Mouse (Mus musculus) left cerebral cortex, adult 2 months (tissue): ENCODE measurements around the gene Rapgef2. TPM values are rescaled to one million over a fixed set of nuclear protein-coding genes. Genes with fewer than 3 reads are reported as not detected.

ENCODE experiments used
- DNase-seq, 2 experiments: peaks; one replicate each; pipeline ENCODE4 v3.0.0; 2021 to 2022; ENCODE audit warnings: low spot score in 2 of 2, mixed read lengths in 1 of 2; ENCODE audit errors: extremely low spot score in 1 of 2
- H3K27ac ChIP-seq: fragments of 200-600 bp; 2 replicates; pipeline ENCODE4 v1.8.1; 2022
- H3K4me3 ChIP-seq: fragments of 200-600 bp; 2 replicates; pipeline ENCODE4 v1.8.1; 2022
- CTCF ChIP-seq: fragments of 200-600 bp; IDR thresholded peaks from 2 replicates; pipeline ENCODE4 v1.8.1; 2022; ENCODE audit warnings: antibody characterized with exemption, mild to moderate bottlenecking, moderate library complexity
- intact Hi-C: fragments of 180-260 bp; cut with DNase I; formaldehyde crosslinking; loops from one replicate; pipeline ENCODE4 v1.15.1; 2025
- total RNA-seq, 2 experiments: library from RNA; stranded (reverse); gene quantifications; 2 replicates each; pipeline ENCODE4 v1.2.3; 2021

Gene Rapgef2
- total RNA-seq, 2 experiments from 2014 or later, result 122 to 130 TPM

DNA sequence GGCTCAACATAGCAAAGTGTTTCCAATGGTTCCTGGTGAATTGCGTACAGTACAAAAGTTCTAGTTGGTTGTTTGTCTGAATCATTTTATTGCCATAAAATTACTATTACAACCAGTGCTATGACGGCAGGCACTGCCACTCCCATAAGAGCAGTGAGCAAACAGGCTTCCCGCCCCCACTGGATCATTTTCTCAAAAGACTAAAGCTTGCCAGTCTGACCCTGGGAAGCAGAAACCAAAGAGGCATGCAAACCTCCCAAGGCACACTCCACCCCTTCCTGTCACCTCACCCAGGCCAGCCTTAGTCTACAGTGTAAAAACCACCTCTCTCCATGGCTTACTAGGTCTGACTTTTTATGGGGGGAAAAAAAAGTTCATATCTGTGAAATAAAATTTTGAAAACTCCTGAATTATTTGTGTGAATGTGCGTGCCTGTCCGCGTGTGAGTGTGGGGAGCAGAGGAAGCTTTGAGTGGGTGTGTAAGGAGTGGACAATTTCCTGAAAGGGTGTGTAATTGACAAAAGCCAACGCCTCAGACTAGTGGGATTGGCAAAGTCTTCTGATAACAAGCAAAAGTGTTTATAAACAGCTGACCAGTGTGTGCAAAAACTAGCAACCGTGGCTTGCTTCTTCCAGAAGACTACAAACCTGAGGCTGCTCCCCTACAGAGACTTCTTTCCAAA lies 92.1 kb downstream of the Rapgef2 start:
- no peak for TF ChIP-seq CTCF
- intact Hi-C loops, result no loop called here

DNA sequence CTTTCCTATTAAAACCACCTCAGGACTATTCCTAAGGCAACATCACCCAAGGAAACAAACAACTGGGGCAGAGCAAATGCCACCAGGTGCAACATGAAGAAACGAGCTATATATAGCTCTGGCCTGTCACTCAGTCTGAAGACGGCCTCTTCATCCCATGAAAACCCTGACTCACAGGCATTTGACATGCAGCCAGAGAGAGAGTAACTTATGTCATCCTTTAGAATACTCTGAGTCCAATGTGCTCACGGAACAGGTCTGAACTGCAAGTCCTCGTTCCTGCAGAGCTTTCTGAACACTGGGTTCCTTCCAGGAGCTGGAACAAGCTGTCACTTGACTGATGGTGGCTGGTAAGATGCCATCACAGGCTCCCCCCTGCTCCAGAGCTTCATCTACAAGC lies 93.3 kb downstream of the Rapgef2 start:
- H3K4me3 ChIP-seq, result no peak overlapping the region
- TF ChIP-seq CTCF, result no peak
- no peak for DNase-seq
- peak overlapping the region; percentile 51 for H3K27ac ChIP-seq
- intact Hi-C loops, result no loop called here

More for the DNA sequence above, 92.1 kb downstream of the Rapgef2 start:
- DNase-seq, result no peak
- Histone ChIP-seq H3K4me3 (no peak overlapping the region), H3K27ac (peak overlapping the region; percentile 51; the same call in 1 of the 2 replicates)

- Histone ChIP-seq H3K4me3 (no peak overlapping the region), H3K27ac (peak overlapping the region; percentile 51; the same call in 1 of the 2 replicates)
- no peak for DNase-seq
- intact Hi-C loops, result no loop called here
- TF ChIP-seq CTCF, result no peak
These were observed 94.3 kb downstream of the Rapgef2 start for GRCm38 (mm10) chr3:79191981-79192380.

- no peak for DNase-seq
- H3K27ac ChIP-seq, result no peak overlapping the region
- no peak overlapping the region for H3K4me3 ChIP-seq
- intact Hi-C loops, result no loop called here
- TF ChIP-seq CTCF, result no peak
These were observed 94.8 kb downstream of the Rapgef2 start for GRCm38 (mm10) chr3:79191471-79191870.

GRCm38 (mm10) chr3:79190377-79190776 lies 95.9 kb downstream of the Rapgef2 start:
- Histone ChIP-seq H3K4me3 (no peak overlapping the region), H3K27ac (no peak overlapping the region)
- no peak for TF ChIP-seq CTCF
- intact Hi-C loops, result no loop called here
- no peak for DNase-seq

- H3K4me3 ChIP-seq, result no peak overlapping the region
- no peak for TF ChIP-seq CTCF
- H3K27ac ChIP-seq, result no peak overlapping the region
- no peak for DNase-seq
- intact Hi-C loops, result no loop called here
These were observed 98.4 kb downstream of the Rapgef2 start for GRCm38 (mm10) chr3:79187912-79188311.

- no peak overlapping the region for H3K4me3 ChIP-seq
- H3K27ac ChIP-seq, result no peak overlapping the region
- DNase-seq, result no peak
- no peak for TF ChIP-seq CTCF
- intact Hi-C loops, result no loop called here
These were observed 104.0 kb downstream of the Rapgef2 start for GRCm38 (mm10) chr3:79182290-79182689.

GRCm38 (mm10) chr3:79181248-79181991 lies 104.9 kb downstream of the Rapgef2 start:
- intact Hi-C loops, result no loop called here
- DNase-seq, result no peak
- peak overlapping the region; percentile 64 for H3K27ac ChIP-seq
- H3K4me3 ChIP-seq, result peak overlapping the region; percentile 24
- no peak for TF ChIP-seq CTCF

DNA sequence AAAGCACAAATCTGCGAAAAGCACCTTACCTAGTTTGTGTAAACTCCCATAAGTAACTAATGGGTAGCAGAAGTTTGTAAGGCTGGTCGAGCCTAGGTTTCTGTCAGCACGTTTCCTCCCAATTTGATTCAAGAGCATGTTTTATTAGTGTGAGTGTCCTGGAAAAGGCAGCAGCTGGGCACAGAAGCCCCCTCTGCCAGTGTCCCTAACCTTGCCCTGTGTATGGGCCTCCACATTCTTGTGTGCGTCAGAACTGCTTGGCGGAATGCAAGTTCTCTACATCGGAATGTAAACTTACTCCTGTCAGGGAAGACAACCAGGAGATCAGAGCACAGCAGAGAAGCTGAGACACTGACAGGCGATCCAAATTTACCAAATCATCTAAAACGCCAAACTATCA lies 106.2 kb downstream of the Rapgef2 start:
- TF ChIP-seq CTCF, result no peak
- Histone ChIP-seq H3K4me3 (peak overlapping the region; percentile 6; the same call in 1 of the 2 replicates), H3K27ac (peak overlapping the region; percentile 16; the same call in 1 of the 2 replicates)
- intact Hi-C loops, result no loop called here
- DNase-seq, result no peak

GRCm38 (mm10) chr3:79179499-79180053 lies 106.7 kb downstream of the Rapgef2 start:
- no peak for DNase-seq

GRCm38 (mm10) chr3:79178708-79179107 lies 107.6 kb downstream of the Rapgef2 start:
- H3K4me3 ChIP-seq, result no peak overlapping the region
- intact Hi-C loops, result no loop called here
- TF ChIP-seq CTCF, result no peak; the same call in 1 of the 2 replicates
- DNase-seq, result no peak
- peak overlapping the region; percentile 56; the same call in 1 of the 2 replicates for H3K27ac ChIP-seq

More at GRCm38 (mm10) chr3:79179499-79180053, 106.7 kb downstream of the Rapgef2 start:
- H3K4me3 ChIP-seq, result no peak overlapping the region
- H3K27ac ChIP-seq, result peak overlapping the region; percentile 16; the same call in 1 of the 2 replicates
- TF ChIP-seq CTCF, result no peak
- intact Hi-C loops, result no loop called here

- intact Hi-C loops, result no loop called here
- H3K4me3 ChIP-seq, result no peak overlapping the region
- peak overlapping the region; percentile 56 for H3K27ac ChIP-seq
- no peak for DNase-seq
- TF ChIP-seq CTCF, result no peak
These were observed 108.2 kb downstream of the Rapgef2 start for GRCm38 (mm10) chr3:79178070-79178469.
